Mouse (Mus musculus) limb, embryonic 13.5 days (tissue): ENCODE measurements at regions not wholly inside any gene's neighbourhood (a gene's known extent, or its start where the extent isn't known, plus 50 kb on each side); places are given as distances from the start of the nearest gene placed in this dataset.
A peak's percentile ranks its signal among the peaks of the same experiment; 100 is the strongest.

Experiments used
- ATAC-seq: fragments of 200-750 bp; cut with Nextera tagmentation; 2 replicates; pipeline ENCODE4 v1.8.0; 2017; ENCODE audit warnings: low read depth, moderate number of reproducible peaks, moderate TSS enrichment; ENCODE audit not compliant: low FRiP score
- H3K27ac ChIP-seq: fragments of 300-500 bp; sonication (generic); 2 replicates; pipeline ENCODE4 v1.5.1; 2015; ENCODE audit warnings: inconsistent platforms, mild to moderate bottlenecking, moderate library complexity
- H3K27me3 ChIP-seq: fragments of 300-500 bp; sonication (generic); 2 replicates; pipeline ENCODE4 v1.6.1; 2015; ENCODE audit warnings: mild to moderate bottlenecking, inconsistent platforms
- H3K36me3 ChIP-seq: fragments of 300-500 bp; sonication (generic); 2 replicates; pipeline ENCODE4 v1.6.1; 2015; ENCODE audit warnings: inconsistent platforms, mild to moderate bottlenecking, moderate library complexity
- H3K4me1 ChIP-seq: fragments of 300-500 bp; sonication (generic); 2 replicates; pipeline ENCODE4 v1.6.1; 2015; ENCODE audit warnings: inconsistent platforms
- H3K4me2 ChIP-seq: fragments of 300-500 bp; sonication (generic); replicated peaks from 2 replicates; pipeline ENCODE4 v1.6.1; 2015; ENCODE audit warnings: inconsistent platforms, mild to moderate bottlenecking, moderate library complexity
- H3K4me3 ChIP-seq: fragments of 300-500 bp; sonication (generic); 2 replicates; pipeline ENCODE4 v1.5.1; 2015; ENCODE audit warnings: moderate library complexity, mild to moderate bottlenecking, inconsistent platforms
- H3K9ac ChIP-seq: fragments of 300-500 bp; sonication (generic); 2 replicates; pipeline ENCODE4 v1.6.1; 2015; ENCODE audit warnings: mild to moderate bottlenecking, inconsistent platforms
- H3K9me3 ChIP-seq: fragments of 300-500 bp; sonication (generic); 2 replicates; pipeline ENCODE4 v1.6.1; 2016; ENCODE audit warnings: inconsistent platforms
- WGBS: fragments of 180-500 bp; shearing (Covaris S2); methylation state at CpG from one replicate; pipeline ENCODE4 v1.1.7; 2015; 5-methylcytosine and 5-hydroxymethylcytosine counted together

- Histone ChIP-seq H3K4me3 (no peak overlapping the region), H3K27me3 (peaks cover 30% of the 10 kb centered on the region), H3K27ac (no peak overlapping the region), H3K9ac (no peak overlapping the region), H3K9me3 (0 out of 2 replicates have a peak, but pooled peaks cover 5% of the 10 kb centered on the region), H3K4me2 (no peak overlapping the region), H3K4me1 (peaks cover 25% of the 10 kb centered on the region), H3K36me3 (no peaks in the 10 kb centered on the region)
- WGBS: 36% methylated on average over 13 of the region's 13 CpGs
- ATAC-seq: no peak
Measured at GRCm38 (mm10) chr5:54178966-54179547, 180.8 kb downstream of the Stim2 start.

GRCm38 (mm10) chr5:54180192-54180611, 181.9 kb downstream of the Stim2 start:
- H3K9me3 ChIP-seq: no peaks in the 10 kb centered on the region
- no peak overlapping the region for H3K4me3 ChIP-seq
- H3K36me3 ChIP-seq: no peaks in the 10 kb centered on the region
- no peak overlapping the region for H3K4me2 ChIP-seq
- WGBS: 60% methylated on average over 2 of the region's 2 CpGs
- H3K27ac ChIP-seq: no peak overlapping the region
- no peak for ATAC-seq
- peaks cover 25% of the 10 kb centered on the region for H3K4me1 ChIP-seq
- H3K27me3 ChIP-seq: peaks cover 30% of the 10 kb centered on the region
- no peak overlapping the region for H3K9ac ChIP-seq

- WGBS: 48% methylated on average over 10 of the region's 10 CpGs
- no peaks in the 10 kb centered on the region for H3K9me3 ChIP-seq
- no peak for ATAC-seq
- H3K27ac ChIP-seq: no peak overlapping the region
- no peaks in the 10 kb centered on the region for H3K36me3 ChIP-seq
- no peak overlapping the region for H3K4me3 ChIP-seq
- H3K9ac ChIP-seq: no peak overlapping the region
- peaks cover 25% of the 10 kb centered on the region for H3K4me1 ChIP-seq
- H3K27me3 ChIP-seq: peaks cover 30% of the 10 kb centered on the region
- peak overlapping the region; percentile 43 for H3K4me2 ChIP-seq
Measured at GRCm38 (mm10) chr5:54180640-54181326, 182.5 kb downstream of the Stim2 start.

GRCm38 (mm10) chr5:54181327-54181863, 183.1 kb downstream of the Stim2 start:
- H3K4me3 ChIP-seq: no peak overlapping the region
- H3K36me3 ChIP-seq: no peaks in the 10 kb centered on the region
- H3K4me2 ChIP-seq: peak overlapping the region; percentile 43
- H3K27me3 ChIP-seq: peaks cover 30% of the 10 kb centered on the region
- ATAC-seq: no peak
- no peak overlapping the region for H3K27ac ChIP-seq
- H3K9me3 ChIP-seq: no peaks in the 10 kb centered on the region
- H3K4me1 ChIP-seq: peaks cover 25% of the 10 kb centered on the region
- H3K9ac ChIP-seq: no peak overlapping the region
- 28% methylated on average over 13 of the region's 13 CpGs for WGBS

GRCm38 (mm10) chr5:54182754-54183153, 184.5 kb downstream of the Stim2 start:
- no peak overlapping the region for H3K9ac ChIP-seq
- peaks cover 25% of the 10 kb centered on the region for H3K4me1 ChIP-seq
- peaks cover 27% of the 10 kb centered on the region for H3K27me3 ChIP-seq
- H3K4me2 ChIP-seq: no peak overlapping the region
- H3K9me3 ChIP-seq: no peaks in the 10 kb centered on the region
- 87% methylated on average over 4 of the region's 4 CpGs for WGBS
- no peak overlapping the region for H3K4me3 ChIP-seq
- no peak overlapping the region for H3K27ac ChIP-seq
- no peaks in the 10 kb centered on the region for H3K36me3 ChIP-seq
- ATAC-seq: no peak

GRCm38 (mm10) chr5:54185662-54186061, 187.4 kb downstream of the Stim2 start:
- ATAC-seq: no peak
- no peaks in the 10 kb centered on the region for H3K36me3 ChIP-seq
- H3K27ac ChIP-seq: no peak overlapping the region
- peaks cover 11% of the 10 kb centered on the region for H3K4me1 ChIP-seq
- H3K4me3 ChIP-seq: no peak overlapping the region
- peaks cover 13% of the 10 kb centered on the region; the same call in 1 of the 2 replicates for H3K27me3 ChIP-seq
- WGBS: 53% methylated on average over 4 of the region's 4 CpGs
- no peaks in the 10 kb centered on the region for H3K9me3 ChIP-seq
- H3K4me2 ChIP-seq: no peak overlapping the region
- H3K9ac ChIP-seq: no peak overlapping the region

GRCm38 (mm10) chr5:54186076-54186676, 187.9 kb downstream of the Stim2 start:
- no peak overlapping the region for H3K4me3 ChIP-seq
- no peak overlapping the region for H3K4me2 ChIP-seq
- ATAC-seq: no peak
- 68% methylated on average over 11 of the region's 11 CpGs for WGBS
- H3K9ac ChIP-seq: no peak overlapping the region
- H3K27ac ChIP-seq: no peak overlapping the region
- peaks cover 6% of the 10 kb centered on the region for H3K4me1 ChIP-seq
- H3K27me3 ChIP-seq: peaks cover 11% of the 10 kb centered on the region; the same call in 1 of the 2 replicates
- no peaks in the 10 kb centered on the region for H3K9me3 ChIP-seq
- no peaks in the 10 kb centered on the region for H3K36me3 ChIP-seq

GRCm38 (mm10) chr5:54191688-54192087, 193.4 kb downstream of the Stim2 start:
- Histone ChIP-seq H3K9ac (no peak overlapping the region), H3K4me2 (no peak overlapping the region), H3K27ac (no peak overlapping the region), H3K4me3 (no peak overlapping the region), H3K9me3 (no peaks in the 10 kb centered on the region), H3K36me3 (no peaks in the 10 kb centered on the region), H3K27me3 (peaks cover 7% of the 10 kb centered on the region; the same call in 1 of the 2 replicates), H3K4me1 (peaks cover 9% of the 10 kb centered on the region; the same call in 1 of the 2 replicates)
- WGBS: 79% methylated on average over 4 of the region's 4 CpGs
- ATAC-seq: no peak

GRCm38 (mm10) chr5:54194846-54195245, 196.5 kb downstream of the Stim2 start:
- no peak overlapping the region for H3K9ac ChIP-seq
- 46% methylated on average over 9 of the region's 9 CpGs for WGBS
- no peak overlapping the region for H3K4me2 ChIP-seq
- H3K36me3 ChIP-seq: no peaks in the 10 kb centered on the region
- ATAC-seq: no peak
- no peak overlapping the region for H3K4me3 ChIP-seq
- H3K9me3 ChIP-seq: no peaks in the 10 kb centered on the region
- peaks cover 9% of the 10 kb centered on the region; the same call in 1 of the 2 replicates for H3K4me1 ChIP-seq
- peaks cover 10% of the 10 kb centered on the region for H3K27me3 ChIP-seq
- no peak overlapping the region for H3K27ac ChIP-seq

- no peak overlapping the region for H3K4me3 ChIP-seq
- no peak for ATAC-seq
- H3K27ac ChIP-seq: no peak overlapping the region
- H3K27me3 ChIP-seq: peaks cover 15% of the 10 kb centered on the region
- H3K9ac ChIP-seq: no peak overlapping the region
- H3K4me2 ChIP-seq: no peak overlapping the region
- H3K9me3 ChIP-seq: no peaks in the 10 kb centered on the region
- WGBS: 36% methylated on average over 3 of the region's 3 CpGs
- no peaks in the 10 kb centered on the region for H3K36me3 ChIP-seq
- peaks cover 6% of the 10 kb centered on the region; the same call in 1 of the 2 replicates for H3K4me1 ChIP-seq
Measured at GRCm38 (mm10) chr5:54200032-54200431, 201.7 kb downstream of the Stim2 start.

GRCm38 (mm10) chr5:54200587-54200986, 202.3 kb downstream of the Stim2 start:
- no peak overlapping the region for H3K4me3 ChIP-seq
- ATAC-seq: no peak
- 0 out of 2 replicates have a peak, but pooled peaks cover under 1% of the 10 kb centered on the region for H3K4me1 ChIP-seq

GRCm38 (mm10) chr5:54211457-54211856, 213.2 kb downstream of the Stim2 start:
- H3K27me3 ChIP-seq: no peaks in the 10 kb centered on the region
- no peaks in the 10 kb centered on the region for H3K36me3 ChIP-seq
- no peak overlapping the region for H3K9ac ChIP-seq
- no peak for ATAC-seq
- no peak overlapping the region for H3K4me3 ChIP-seq
- H3K4me2 ChIP-seq: no peak overlapping the region
- H3K4me1 ChIP-seq: no peaks in the 10 kb centered on the region
- no peaks in the 10 kb centered on the region for H3K9me3 ChIP-seq
- no peak overlapping the region for H3K27ac ChIP-seq

More at GRCm38 (mm10) chr5:54200587-54200986, 202.3 kb downstream of the Stim2 start:
- Histone ChIP-seq H3K9me3 (no peaks in the 10 kb centered on the region), H3K36me3 (no peaks in the 10 kb centered on the region), H3K27me3 (peaks cover 15% of the 10 kb centered on the region), H3K27ac (no peak overlapping the region), H3K9ac (no peak overlapping the region), H3K4me2 (no peak overlapping the region)
- WGBS: 71% methylated on average over 5 of the region's 5 CpGs
